Mouse (Mus musculus) ES-E14 (cell line): ENCODE data around the gene Hoxb4. TPM values are rescaled to one million over a fixed set of nuclear protein-coding genes. Genes with fewer than 3 reads are reported as not detected.

Experiments used
- DNase-seq: peaks from one replicate; pipeline ENCODE4 v3.0.0-alpha.2; 2013; ENCODE audit warnings: low read depth, low spot score
- H3K27ac ChIP-seq: 2 replicates; pipeline ENCODE4 v1.5.1; 2012; ENCODE audit warnings: low read depth, mild to moderate bottlenecking, low read length, moderate library complexity, mixed read lengths; ENCODE audit not compliant: poor library complexity, insufficient read depth, severe bottlenecking
- H3K36me3 ChIP-seq: 2 replicates; pipeline ENCODE4 v1.6.1; 2012; ENCODE audit warnings: mild to moderate bottlenecking, low read length, moderate library complexity, mixed read lengths; ENCODE audit not compliant: control insufficient read depth, poor library complexity, insufficient read depth, severe bottlenecking
- H3K4me1 ChIP-seq, 2 experiments: fragments of 150-350 bp in 1 of 2; sonication (generic) in 1 of 2; 2 replicates each; pipeline ENCODE4 v1.6.1; 2012; ENCODE audit warnings: low read length in 2 of 2, mild to moderate bottlenecking in 1 of 2, mixed read lengths in 1 of 2; ENCODE audit not compliant: control insufficient read depth in 2 of 2, insufficient read depth in 2 of 2, poor library complexity in 1 of 2
- H3K4me3 ChIP-seq, 2 experiments: fragments of 150-350 bp in 1 of 2; sonication (generic) in 1 of 2; 2 replicates each; pipeline ENCODE4 v1.5.1; 2012; ENCODE audit warnings: low read length in 2 of 2, low read depth in 1 of 2, mild to moderate bottlenecking in 1 of 2, mixed read lengths in 1 of 2; ENCODE audit not compliant: insufficient read depth in 1 of 2, poor library complexity in 1 of 2, severe bottlenecking in 1 of 2
- H3K9ac ChIP-seq: 2 replicates; pipeline ENCODE4 v1.6.1; 2012; ENCODE audit warnings: low read depth, mild to moderate bottlenecking, low read length, mixed read lengths; ENCODE audit not compliant: poor library complexity, insufficient read depth, severe bottlenecking
- H3K9me3 ChIP-seq: fragments of 150-350 bp; sonication (generic); 2 replicates; pipeline ENCODE4 v1.6.1; 2012; ENCODE audit warnings: low read depth, mild to moderate bottlenecking, low read length; ENCODE audit not compliant: control insufficient read depth, insufficient read depth
- CHD2 ChIP-seq: IDR thresholded peaks from 2 replicates; pipeline ENCODE4 v1.6.1; 2014; ENCODE audit warnings: mild to moderate bottlenecking, low read depth, low read length, inconsistent platforms
- HCFC1 ChIP-seq: IDR thresholded peaks from 2 replicates; pipeline ENCODE4 v1.6.1; 2012; ENCODE audit warnings: low read length, inconsistent platforms, borderline replicate concordance; ENCODE audit not compliant: insufficient read depth
- MAFK ChIP-seq: IDR thresholded peaks from 2 replicates; pipeline ENCODE4 v1.6.1; 2014; ENCODE audit warnings: mild to moderate bottlenecking, low read depth, low read length, inconsistent platforms; ENCODE audit not compliant: insufficient read depth
- ZC3H11A ChIP-seq: IDR thresholded peaks from 2 replicates; pipeline ENCODE4 v1.6.1; 2012; ENCODE audit warnings: low read depth, mild to moderate bottlenecking, inconsistent platforms, low read length, borderline replicate concordance
- ZNF384 ChIP-seq: IDR thresholded peaks from 2 replicates; pipeline ENCODE4 v1.6.1; 2012; ENCODE audit warnings: low read depth, low read length, inconsistent platforms
- in situ Hi-C, 2 experiments: fragments of 600-800 bp; cut with MboI; formaldehyde crosslinking; loops; one replicate each; pipeline ENCODE4 v1.15.1; 2025; ENCODE audit warnings: low sequenced_read_pairs in 2 of 2, inconsistent platforms in 1 of 2; ENCODE audit not compliant: unreplicated experiment in 2 of 2
- total RNA-seq: library from RNA; depleted of rRNA; stranded (reverse); fragments of 300-350 nt; gene quantifications from 2 replicates; pipeline ENCODE4 v1.2.3, GENCODE M21; 2012

The Hoxb4 gene
- total RNA-seq, 1 experiment = 1.2 TPM

DNA sequence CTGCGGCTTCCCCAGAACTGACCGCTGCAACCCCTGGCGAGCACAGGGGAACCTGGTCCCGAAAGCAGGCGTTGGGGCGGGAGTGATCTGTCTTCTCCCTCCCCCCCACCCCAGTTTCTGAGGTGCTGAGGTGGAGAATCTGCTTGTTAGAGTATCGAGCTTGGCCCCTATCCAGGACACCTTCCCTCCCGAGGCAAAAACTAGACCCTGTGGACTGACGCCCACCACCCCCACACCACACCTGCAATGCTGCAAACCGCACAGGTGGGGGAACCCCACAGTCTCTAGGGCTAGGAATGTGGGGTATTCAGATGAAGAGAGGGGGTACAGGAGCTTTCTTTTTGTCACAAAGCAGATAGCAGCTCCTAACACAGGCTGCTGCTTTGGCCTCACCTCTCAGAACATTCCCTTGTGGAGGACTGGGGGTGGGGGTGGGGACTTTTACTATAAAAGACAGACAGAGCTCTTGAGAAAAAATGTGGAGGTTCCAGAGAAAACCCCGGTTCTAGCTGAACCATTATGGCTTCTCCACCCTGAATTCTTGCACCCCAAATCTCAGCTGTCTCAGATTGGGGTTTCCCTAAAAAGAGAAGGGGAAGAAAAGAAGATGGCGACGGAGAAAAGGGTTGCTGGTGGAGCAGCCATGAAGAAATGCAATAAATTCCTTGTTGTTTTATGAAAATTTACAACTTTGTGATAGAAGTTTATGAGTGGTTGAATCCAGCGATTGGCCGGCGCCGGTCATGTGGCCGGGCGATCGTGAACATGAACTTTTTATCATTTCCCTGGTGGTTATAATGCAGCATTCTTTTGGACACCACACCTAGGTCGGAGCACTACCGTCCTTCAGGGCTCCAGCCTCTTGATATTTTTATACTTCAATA is 26.1 kb upstream of the Hoxb4 start, which contains the start of gene Hoxb6:
Hoxb6 (plus strand) TSS at position 796 of the 884 bp plus-strand sequence.
- no peak within 1 kb of the TSS for H3K27ac ChIP-seq
- TF ChIP-seq ZNF384 (no peak), MAFK (no peak), CHD2 (no peak), ZC3H11A (no peak), HCFC1 (no peak)
- no peak within 1 kb of the TSS for H3K9ac ChIP-seq
- H3K4me1 ChIP-seq = no peaks in the 10 kb centered on the region; a peak in 1 of 4 replicates
- in situ Hi-C loops = loop anchor here (10.0 to 25.0 kb wide), 2 partner anchors 63 to 570 kb away; partner anchors contain the start of gene Hoxb2 (in 1 of the 2)
- H3K36me3 ChIP-seq = no peaks in the 10 kb centered on the region
- H3K4me3 ChIP-seq = no peak within 1 kb of the TSS; a peak in 1 of 4 replicates
- no peaks in the 10 kb centered on the region for H3K9me3 ChIP-seq
- no peak for DNase-seq

DNA sequence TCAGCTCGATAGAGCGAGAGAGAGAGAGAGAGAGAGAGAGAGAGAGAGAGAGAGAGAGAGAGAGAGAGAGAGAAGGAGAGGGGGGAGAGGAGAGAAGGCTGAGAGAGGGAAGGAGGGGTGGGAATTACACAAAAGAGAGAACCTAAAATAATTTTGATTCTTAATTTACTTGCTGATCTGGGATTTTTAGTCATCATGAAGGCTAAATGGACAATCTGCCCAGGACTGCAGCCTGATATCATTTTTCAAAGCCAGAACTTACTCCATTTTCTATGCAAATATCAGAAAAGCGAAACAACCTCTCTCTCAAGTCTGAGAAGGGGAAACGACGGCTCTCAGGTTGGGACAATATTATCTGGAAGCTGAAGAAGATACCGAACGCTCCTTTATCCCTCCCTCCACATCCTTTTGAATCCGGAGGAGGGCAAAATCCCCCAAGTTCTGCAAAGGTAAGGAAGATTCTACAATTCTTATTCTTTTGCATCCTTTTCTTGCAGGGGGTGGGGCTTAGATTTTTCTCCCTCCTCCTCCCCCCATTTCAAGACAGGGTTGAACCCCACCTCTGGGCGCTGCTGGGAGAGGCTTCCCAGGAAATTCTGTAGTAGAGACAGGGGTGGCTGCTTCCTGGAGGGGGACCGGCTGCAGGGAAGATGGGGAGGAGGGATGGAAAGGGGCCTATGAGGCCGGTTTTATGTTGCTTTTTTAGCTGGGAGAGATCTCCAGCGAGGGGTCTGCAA is 25.3 kb upstream of the Hoxb4 start:
- H3K9me3 ChIP-seq = no peaks in the 10 kb centered on the region
- DNase-seq = no peak
- TF ChIP-seq CHD2 (no peak), ZNF384 (no peak), HCFC1 (no peak), MAFK (no peak), ZC3H11A (no peak)
- H3K9ac ChIP-seq = no peak overlapping the region
- no peaks in the 10 kb centered on the region for H3K36me3 ChIP-seq
- in situ Hi-C loops = loop anchor here (10.0 to 25.0 kb wide), 2 partner anchors 62 to 570 kb away; partner anchors contain the start of gene Hoxb2 (in 1 of the 2)
- no peak overlapping the region; a peak in 1 of 4 replicates for H3K4me3 ChIP-seq
- no peak overlapping the region for H3K27ac ChIP-seq
- H3K4me1 ChIP-seq = no peaks in the 10 kb centered on the region; a peak in 1 of 4 replicates

DNA sequence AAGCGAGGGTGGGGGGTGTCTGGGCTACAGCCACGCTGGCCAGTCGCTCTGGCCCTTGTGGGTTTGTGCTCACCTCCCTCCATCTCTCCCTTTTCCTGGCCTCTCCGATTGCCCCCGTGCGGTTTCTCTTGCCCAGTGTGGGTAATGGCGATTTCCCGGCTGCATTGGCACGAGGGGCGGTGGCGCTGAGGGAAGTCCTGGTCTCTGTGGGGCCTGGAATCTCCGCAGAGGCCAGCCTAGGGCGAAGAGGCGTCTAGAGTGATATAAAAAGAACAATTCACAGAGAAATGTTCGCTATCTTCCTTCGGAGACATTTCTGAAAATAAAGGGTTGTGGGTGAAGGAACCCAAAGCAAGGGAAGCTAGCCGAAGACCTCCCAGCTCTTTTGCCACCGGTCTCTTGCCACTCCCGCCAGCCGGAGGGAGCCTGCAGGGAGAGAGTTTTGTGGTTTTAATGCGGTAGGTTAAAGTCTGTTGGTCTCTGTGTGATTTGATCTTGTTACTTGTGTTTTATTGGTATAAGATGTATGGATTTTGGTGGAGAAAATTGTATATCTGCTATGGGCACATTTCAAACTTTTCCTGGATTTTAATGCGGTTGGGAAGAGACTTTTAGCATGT is 24.7 kb upstream of the Hoxb4 start:
- H3K27ac ChIP-seq = no peak overlapping the region
- no peak overlapping the region; a peak in 1 of 4 replicates for H3K4me3 ChIP-seq
- no peaks in the 10 kb centered on the region for H3K36me3 ChIP-seq
- no peaks in the 10 kb centered on the region for H3K9me3 ChIP-seq
- no peak overlapping the region for H3K9ac ChIP-seq
- no peaks in the 10 kb centered on the region; a peak in 1 of 4 replicates for H3K4me1 ChIP-seq
- in situ Hi-C loops = loop anchor here (10.0 to 25.0 kb wide), 2 partner anchors 61 to 569 kb away; partner anchors contain the start of gene Hoxb2 (in 1 of the 2)
- DNase-seq = no peak
- TF ChIP-seq HCFC1 (no peak), ZC3H11A (no peak), ZNF384 (no peak), CHD2 (no peak), MAFK (no peak)
